Comparison of ENCODE assay signal across 10 mouse cellular contexts in the genomic region with DNA sequence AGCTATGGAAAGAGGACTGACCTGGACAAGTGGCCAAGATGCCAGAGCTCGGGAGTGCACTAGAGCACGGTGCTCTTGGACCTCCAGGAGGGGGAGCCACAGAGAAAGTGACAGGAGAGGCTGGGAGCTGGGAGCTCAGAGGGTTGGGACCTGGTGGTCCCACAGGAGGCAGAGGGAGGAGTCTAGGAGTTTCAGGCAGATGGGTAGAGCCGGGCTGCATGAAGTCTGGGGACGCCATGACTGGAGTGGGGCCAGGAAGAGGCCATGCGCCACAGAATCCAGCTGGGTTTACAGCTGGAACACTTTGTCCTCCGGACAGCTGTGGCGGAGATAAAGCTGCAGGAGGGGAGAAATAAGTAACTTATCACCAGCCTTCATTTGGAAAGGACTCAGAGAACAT. TPM values are rescaled to one million over a fixed set of nuclear protein-coding genes. Genes with fewer than 3 reads are reported as not detected.
DNase-seq lines count a peak whose midpoint lies in the region; ATAC-seq and TF ChIP-seq lines count a peak whose summit lies in the region.
"Had no signal": no experiment of that assay in that cellular context is flagged by ENCODE, and none has a peak within 500 bp of the region (broad histone marks: within the 10 kb centered on the region; RNA-seq: fewer than 3 reads in every experiment).

No protein-coding gene starts in this region.

- no peak overlapping the region for H3K27ac ChIP-seq in thymus, adult 2 months (ENCODE audit: control insufficient read depth, insufficient read depth, low read length)
- H3K27ac ChIP-seq: limb, embryonic 12.5 days had no signal

- no peak for ATAC-seq in activated CD4-positive, CD25-positive, alpha-beta regulatory T cell, adult 4 months

- no peaks in the 10 kb centered on the region for H3K27me3 ChIP-seq in thymus, adult 2 months (ENCODE audit: control insufficient read depth, insufficient read depth, low read length)

- no peak overlapping the region for H3K4me3 ChIP-seq in thymus, adult 2 months (ENCODE audit: control insufficient read depth, insufficient read depth, low read length)
- H3K4me3 ChIP-seq: limb, embryonic 12.5 days had no signal

- no peak for TF ChIP-seq POLR2A in thymus, adult 2 months (IDR thresholded peaks at IDR 0.05; ENCODE audit: control insufficient read depth, extremely low read depth, insufficient read depth, low read length, poor library complexity)

- WGBS in thymus, adult 2 months: 81% methylated on average over 7 of the region's 7 CpGs

- H3K4me1 ChIP-seq in thymus, adult 2 months (replicated peaks; ENCODE audit: control insufficient read depth, insufficient read depth, low read length): peaks cover 19% of the 10 kb centered on the region

- DNase-seq in adrenal gland, postnatal 25 days: peak; percentile 27
- DNase-seq in adrenal gland, adult 8-10 months: no peak
- DNase-seq in thymus, postnatal 4 days: peak; percentile 47
- no peak for DNase-seq in thymus, adult 2 months
- peak; percentile 78 for DNase-seq in kidney, postnatal 10 days
- DNase-seq in testis, postnatal 10 days (ENCODE audit: low spot score): peak; percentile 81
- DNase-seq in cerebellum, postnatal 4 days (ENCODE audit: low spot score in 2 of 2): no peak

- H3K36me3 ChIP-seq in thymus, adult 2 months (ENCODE audit: control insufficient read depth, insufficient read depth, low read length): no peaks in the 10 kb centered on the region
- H3K36me3 ChIP-seq: limb, embryonic 12.5 days had no signal

- TF ChIP-seq CTCF in thymus, adult 2 months (IDR thresholded peaks at IDR 0.05; ENCODE audit: borderline replicate concordance, control insufficient read depth, extremely low read depth, insufficient read depth, low read length, poor library complexity): no peak

RNA-seq across cellular contexts. Expression of gene Wnt8b, which starts 25.9 kb away (rescaled TPM):
- 0.39 TPM in 1 of 2 replicates, not detected in the other for total RNA-seq in adrenal gland, postnatal 25 days (2021)
- under 1 TPM; 0.17 to 0.43 (median 0.40) TPM for total RNA-seq in adrenal gland, adult 8-10 months (2022)
- polyA plus RNA-seq in thymus, adult 2 months (2012; rRNA removed): 6.1 and 6.6 TPM in 2 replicates
- polyA plus RNA-seq in activated CD4-positive, CD25-positive, alpha-beta regulatory T cell, adult 4 months (2017; shearing (Covaris generic)): not detected
- polyA plus RNA-seq: C2C12; limb, embryonic 12.5 days had no signal

RNA-seq across cellular contexts. Expression of gene Sec31b, which starts 26.5 kb away (rescaled TPM):
- total RNA-seq in adrenal gland, postnatal 25 days (2021): 3.9 and 5.1 TPM in 2 replicates
- total RNA-seq in adrenal gland, adult 8-10 months (2022): 1 to 10 TPM; 4.1 to 6.2 (median 5.5) TPM
- polyA plus RNA-seq in thymus, adult 2 months (2012; rRNA removed): 15.4 and 18.8 TPM in 2 replicates
- polyA plus RNA-seq in activated CD4-positive, CD25-positive, alpha-beta regulatory T cell, adult 4 months (2017; shearing (Covaris generic)): 1 to 10 TPM in 1 of 2 experiments, under 1 TPM in 1; 0.62 to 1.5 TPM

RNA-seq across cellular contexts. Expression of gene Gm20538, which starts 33.5 kb away (rescaled TPM):
- total RNA-seq in adrenal gland, postnatal 25 days (2021): not detected in 2 replicates
- total RNA-seq in adrenal gland, adult 8-10 months (2022): not detected
- 6.6 TPM in 1 of 2 replicates, not detected in the other for polyA plus RNA-seq in thymus, adult 2 months (2012; rRNA removed)
- 1 to 10 TPM in 1 of 2 experiments, not detected in 1; 2.1 TPM for polyA plus RNA-seq in activated CD4-positive, CD25-positive, alpha-beta regulatory T cell, adult 4 months (2017; shearing (Covaris generic))
- polyA plus RNA-seq: C2C12; limb, embryonic 12.5 days had no signal

RNA-seq across cellular contexts. Expression of gene Ndufb8, which starts 36.1 kb away (rescaled TPM):
- total RNA-seq in adrenal gland, postnatal 25 days (2021): 457 and 562 TPM in 2 replicates
- total RNA-seq in adrenal gland, adult 8-10 months (2022): 100 to 1,000 TPM; 284 to 446 (median 384) TPM
- 480 and 627 TPM in 2 replicates for polyA plus RNA-seq in thymus, adult 2 months (2012; rRNA removed)
- 100 to 1,000 TPM; 300 to 321 TPM for polyA plus RNA-seq in activated CD4-positive, CD25-positive, alpha-beta regulatory T cell, adult 4 months (2017; shearing (Covaris generic))

RNA-seq across cellular contexts. Expression of gene Hif1an, which starts 43.5 kb away (rescaled TPM):
- 27.6 and 30.4 TPM in 2 replicates for total RNA-seq in adrenal gland, postnatal 25 days (2021)
- total RNA-seq in adrenal gland, adult 8-10 months (2022): 10 to 100 TPM; 26.0 to 30.2 (median 28.4) TPM
- polyA plus RNA-seq in thymus, adult 2 months (2012; rRNA removed): 31.5 and 36.1 TPM in 2 replicates
- 10 to 100 TPM; 18.8 to 23.4 TPM for polyA plus RNA-seq in activated CD4-positive, CD25-positive, alpha-beta regulatory T cell, adult 4 months (2017; shearing (Covaris generic))

Comparison
In these comparisons a context has a peak if more than half of its experiments do, and no peak if none do; other contexts are left out.
1. DNase-seq: peak in adrenal gland, postnatal 25 days (single experiment), thymus, postnatal 4 days (single experiment), kidney, postnatal 10 days (single experiment) and testis, postnatal 10 days (single experiment); none in adrenal gland, adult 8-10 months (single experiment), thymus, adult 2 months (single experiment) and cerebellum, postnatal 4 days (0 of 2).